Mouse (Mus musculus) pancreas, adult 10 weeks (tissue): Measurements from ENCODE around the gene Nutf2-ps1. TPM values are rescaled to one million over a fixed set of nuclear protein-coding genes. Genes with fewer than 3 reads are reported as not detected.

Experiments
- polyA plus RNA-seq: library from polyadenylated mRNA; stranded (reverse); fragments of 350-450 nt; fragmentation: Illumina TruSeq; extraction: RNeasy Lipid Tissue Mini Kit (QIAGEN cat#74804); gene quantifications from one replicate; pipeline ENCODE4 v1.2.3, GENCODE M21; 2015; ENCODE audit warnings: low read depth, low replicate concordance; ENCODE audit not compliant: insufficient read depth

Nutf2-ps1 gene
- polyA plus RNA-seq: 2.7 TPM

GRCm38 (mm10) chr19:53588968-53589367 lies at the start of gene Nutf2-ps1:
Gene Nutf2-ps1 (minus strand): TSS chr19:53589068.

DNA sequence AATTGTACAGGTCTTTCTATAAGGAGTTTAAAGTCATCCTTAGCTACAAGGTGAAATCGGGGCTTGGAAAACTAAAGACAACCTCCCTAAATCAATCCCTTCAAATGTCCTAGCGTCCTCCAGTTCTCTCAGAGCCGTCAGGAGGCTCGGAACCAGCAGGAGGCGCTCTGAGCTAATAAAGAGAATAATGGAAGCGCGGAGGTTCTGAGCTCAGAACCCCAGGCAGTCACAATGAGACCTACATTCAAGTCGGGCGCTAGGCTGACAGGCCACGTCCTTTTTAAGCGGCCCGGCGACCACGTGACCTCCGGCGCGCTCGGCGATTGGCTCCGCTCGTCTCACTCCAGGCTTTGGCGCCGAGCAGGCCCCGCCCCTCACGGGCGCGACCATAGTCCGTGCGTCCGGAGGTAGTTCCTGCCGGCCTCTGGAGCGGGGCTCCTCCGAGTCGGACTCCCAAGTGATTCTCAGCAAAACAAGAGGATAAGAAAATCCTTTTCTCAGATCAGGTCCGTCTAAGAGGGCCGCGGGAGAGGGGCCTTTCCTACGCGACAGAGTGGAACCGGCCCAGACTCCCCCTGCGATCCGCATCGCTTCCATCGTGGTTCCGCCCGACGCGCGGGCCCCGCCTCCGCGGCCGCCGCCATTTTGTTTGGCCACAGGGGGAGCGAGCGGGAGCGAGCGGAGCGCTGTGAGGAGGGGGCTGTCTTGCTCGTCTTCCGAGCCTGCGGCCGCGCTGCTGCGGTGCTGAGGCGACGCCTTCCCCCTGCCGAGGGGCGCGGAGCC lies 11.1 kb upstream of the Nutf2-ps1 start, which contains the start of gene Smc3:
Gene Smc3 (plus strand): TSS at position 642 of the 783 bp plus-strand sequence.

Other genes starting within 250 kb of the Nutf2-ps1 start
- not detected for gene Gm10197, start 217.3 kb downstream of the Nutf2-ps1 start, polyA plus RNA-seq
- 7.1 TPM for gene Smndc1, start 198.5 kb downstream of the Nutf2-ps1 start, polyA plus RNA-seq
- 1.9 TPM for gene Dusp5, start 60.0 kb downstream of the Nutf2-ps1 start, polyA plus RNA-seq
- 5.7 TPM for gene Smc3, start 11.3 kb upstream of the Nutf2-ps1 start, polyA plus RNA-seq
- gene Rbm20, start 88.2 kb upstream of the Nutf2-ps1 start, polyA plus RNA-seq: 0.17 TPM